Mouse (Mus musculus): ENCODE measurements at regions not wholly inside any gene's neighbourhood (a gene's known extent, or its start where the extent isn't known, plus 50 kb on each side); places are given as distances from the start of the nearest gene placed in this dataset.

- DNase-seq, result no peak
These were observed 105.7 kb downstream of the Samd5 start for GRCm38 (mm10) chr10:9569277-9569676.

GRCm38 (mm10) chr10:9557517-9558065, 117.4 kb downstream of the Samd5 start:
- DNase-seq, result no peak

- no peak for DNase-seq
These were observed 117.9 kb downstream of the Samd5 start for GRCm38 (mm10) chr10:9557092-9557491.

- DNase-seq, result no peak
These were observed 121.1 kb downstream of the Samd5 start for GRCm38 (mm10) chr10:9553946-9554345.

GRCm38 (mm10) chr10:9549913-9550709, 124.9 kb downstream of the Samd5 start:
- no peak for DNase-seq

- DNase-seq, result no peak
These were observed 129.2 kb downstream of the Samd5 start for GRCm38 (mm10) chr10:9545807-9546206.

GRCm38 (mm10) chr10:9544041-9544786, 130.8 kb downstream of the Samd5 start:
- DNase-seq, result no peak

GRCm38 (mm10) chr10:9541579-9541978, 133.4 kb downstream of the Samd5 start:
- no peak for DNase-seq

- DNase-seq, result no peak
These were observed 137.3 kb downstream of the Samd5 start for GRCm38 (mm10) chr10:9537686-9538085.

- no peak for DNase-seq
These were observed 140.5 kb downstream of the Samd5 start for GRCm38 (mm10) chr10:9534552-9534951.

- no peak for DNase-seq
These were observed 141.7 kb downstream of the Samd5 start for GRCm38 (mm10) chr10:9533283-9533682.

- no peak for DNase-seq
These were observed 143.1 kb downstream of the Samd5 start for GRCm38 (mm10) chr10:9531931-9532330.

GRCm38 (mm10) chr10:9529408-9529807, 145.6 kb downstream of the Samd5 start:
- DNase-seq, result no peak

- no peak for DNase-seq
These were observed 146.9 kb downstream of the Samd5 start for GRCm38 (mm10) chr10:9528066-9528465.

- DNase-seq, result no peak
These were observed 165.1 kb downstream of the Samd5 start for GRCm38 (mm10) chr10:9509764-9510390.

- no peak for DNase-seq
These were observed 165.8 kb downstream of the Samd5 start for GRCm38 (mm10) chr10:9509092-9509671.

- DNase-seq, result no peak
These were observed 171.2 kb downstream of the Samd5 start for GRCm38 (mm10) chr10:9503569-9504493.

- no peak for DNase-seq
These were observed 176.5 kb downstream of the Samd5 start for GRCm38 (mm10) chr10:9498550-9498949.

GRCm38 (mm10) chr10:9497021-9497420, 178.0 kb downstream of the Samd5 start:
- DNase-seq, result no peak

GRCm38 (mm10) chr10:9495143-9495651, 179.8 kb downstream of the Samd5 start:
- no peak for DNase-seq

GRCm38 (mm10) chr10:9490416-9490815, 184.6 kb downstream of the Samd5 start:
- DNase-seq, result no peak

- no peak for DNase-seq
These were observed 212.6 kb downstream of the Samd5 start for GRCm38 (mm10) chr10:9462361-9462760.
